Mouse (Mus musculus) adrenal gland, adult (tissue): ENCODE measurements at regions not wholly inside any gene's neighbourhood (a gene's known extent, or its start where the extent isn't known, plus 50 kb on each side); places are given as distances from the start of the nearest gene placed in this dataset.

Experiments
- DNase-seq, 2 experiments: peaks; one replicate each; pipeline ENCODE4 v3.0.0; 2022 to 2023; ENCODE audit warnings: low spot score in 1 of 2; ENCODE audit not compliant: inconsistent age in 2 of 2

DNA sequence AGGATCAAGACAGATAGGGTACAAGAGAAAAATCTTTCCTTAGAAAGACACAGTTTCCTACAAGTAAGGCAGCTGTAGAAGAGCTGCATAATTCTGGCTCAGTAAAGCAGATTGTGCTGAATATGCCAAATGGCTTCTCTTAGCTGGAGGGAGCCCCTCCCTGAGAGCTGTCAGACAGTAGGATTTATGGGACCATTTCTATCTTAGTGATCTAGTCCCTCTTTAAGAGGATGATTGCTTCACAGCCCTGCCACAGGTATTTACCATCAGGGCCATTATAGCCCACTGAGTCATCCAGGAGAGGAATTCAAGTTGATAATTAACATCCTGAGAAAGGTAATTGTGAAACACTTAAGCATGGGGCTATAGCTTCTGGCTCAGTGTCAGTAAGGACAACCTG lies 101.5 kb upstream of the Cypt1 start:
- no peak for DNase-seq

GRCm38 (mm10) chrX:16421663-16422062 lies 101.0 kb upstream of the Cypt1 start:
- no peak for DNase-seq

DNA sequence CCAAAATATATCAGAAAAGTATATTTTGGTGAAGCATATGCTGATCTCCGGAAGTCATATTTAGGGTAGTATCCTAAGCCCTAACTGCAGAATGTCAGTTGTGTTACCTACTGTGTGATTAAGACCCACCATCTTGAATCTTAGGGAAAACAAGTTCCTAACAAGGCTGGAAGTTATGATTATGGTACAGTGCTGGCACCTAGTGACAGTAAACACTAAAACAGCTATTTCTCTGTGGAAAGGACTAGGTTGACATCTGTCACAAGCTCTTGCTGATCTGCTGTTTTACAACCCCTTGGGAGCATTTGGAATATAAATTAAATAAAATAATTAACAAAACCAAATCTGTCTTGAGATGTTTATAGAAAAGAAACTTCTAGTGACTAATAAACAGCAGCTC lies 84.6 kb upstream of the Cypt1 start:
- DNase-seq = no peak

DNA sequence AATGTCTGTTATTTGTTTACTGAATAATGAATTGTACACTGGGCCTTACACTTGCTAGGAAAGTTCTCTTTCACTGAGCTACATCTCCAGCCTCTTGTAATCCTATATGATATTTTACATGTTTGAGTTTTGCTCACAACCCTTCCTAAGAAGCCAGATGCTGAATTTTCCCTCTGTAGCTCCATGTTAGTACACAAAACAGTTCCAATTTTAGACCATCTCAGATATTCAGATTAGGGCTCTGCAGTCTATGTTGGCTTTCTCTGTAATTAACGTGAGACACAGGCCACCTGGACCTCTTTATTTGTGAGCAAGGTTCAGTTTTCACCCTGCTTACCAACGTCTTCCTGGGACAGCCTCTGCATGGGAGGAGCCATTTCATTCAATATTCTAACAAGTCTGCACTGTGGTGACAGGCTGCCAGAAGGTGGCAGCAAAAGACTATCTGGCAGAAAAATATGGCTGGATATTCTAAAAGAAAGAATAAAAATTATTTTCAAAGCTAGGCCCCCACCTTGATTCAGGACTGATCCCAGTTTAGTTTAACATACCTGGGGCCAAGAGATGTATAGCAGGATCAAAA lies 72.1 kb upstream of the Cypt1 start:
- DNase-seq = peak; percentile 41 to 85
